Mouse (Mus musculus): ENCODE results near the gene Cxcr6. TPM values are rescaled to one million over a fixed set of nuclear protein-coding genes. Genes with fewer than 3 reads are reported as not detected.

The Cxcr6 gene
- 27.5 TPM for polyA plus RNA-seq (2017; shearing (Covaris generic))

GRCm38 (mm10) chr9:123806267-123806666, at the start of gene Cxcr6:
Cxcr6 (plus strand) TSS chr9:123806475.

DNA sequence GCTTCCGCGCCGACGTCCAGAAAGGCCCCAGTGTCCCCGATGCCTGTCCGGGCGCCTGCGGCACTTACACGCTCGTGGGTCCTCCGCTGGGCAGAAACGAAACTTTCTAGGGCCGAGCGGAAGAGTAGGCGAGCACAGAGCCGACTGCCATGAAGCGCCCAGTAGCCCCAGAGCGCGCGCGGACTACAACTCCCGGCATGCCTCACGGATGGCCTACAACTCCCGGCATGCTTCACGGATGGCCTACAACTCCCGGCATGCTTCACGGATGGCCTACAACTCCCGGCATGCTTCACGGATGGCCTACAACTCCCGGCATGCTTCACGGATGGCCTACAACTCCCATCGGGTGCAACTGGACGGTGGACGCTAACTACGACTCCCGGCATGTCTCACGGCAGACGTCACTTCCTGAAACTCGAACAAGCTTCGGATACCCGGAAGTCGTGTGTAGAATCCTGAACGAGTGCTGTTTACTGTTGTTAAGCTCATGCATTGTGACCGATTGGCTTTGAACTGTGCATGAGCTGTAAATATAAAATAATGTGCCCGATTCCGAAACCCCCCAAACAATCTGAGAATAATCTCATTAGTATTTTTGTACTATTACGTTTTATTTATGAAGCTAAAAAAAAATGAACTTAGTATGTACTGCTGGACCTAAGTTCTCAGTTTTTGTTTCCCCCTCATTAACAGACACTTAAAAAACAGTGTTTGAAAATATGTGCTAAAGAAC, 45.6 kb downstream of the Cxcr6 start, which contains the start of gene Fyco1:
Fyco1 (minus strand) TSS at position 187 of the 736 bp plus-strand sequence.

Other genes with a start within 250 kb of the Cxcr6 start
- gene Slc6a20b, start 173.9 kb upstream of the Cxcr6 start, polyA plus RNA-seq (2017; shearing (Covaris generic)): 0.39 TPM
- gene Ccr9, start 128.0 kb upstream of the Cxcr6 start, polyA plus RNA-seq (2017; shearing (Covaris generic)): 9.5 TPM
- gene Slc6a20a, start 127.6 kb upstream of the Cxcr6 start, polyA plus RNA-seq (2017; shearing (Covaris generic)): 0.15 TPM
- gene Lztfl1, start 88.8 kb upstream of the Cxcr6 start, polyA plus RNA-seq (2017; shearing (Covaris generic)): 45.9 TPM
- 55.2 TPM for gene Fyco1, start 45.4 kb downstream of the Cxcr6 start, polyA plus RNA-seq (2017; shearing (Covaris generic))
- 0.44 TPM for gene Xcr1, start 55.6 kb downstream of the Cxcr6 start, polyA plus RNA-seq (2017; shearing (Covaris generic))
- gene Ccr1, start 162.2 kb downstream of the Cxcr6 start, polyA plus RNA-seq (2017; shearing (Covaris generic)): 0.26 TPM
- gene Ccr1l1, start 171.9 kb downstream of the Cxcr6 start, polyA plus RNA-seq (2017; shearing (Covaris generic)): not detected
- 3.0 TPM for gene Ccr3, start 215.5 kb downstream of the Cxcr6 start, polyA plus RNA-seq (2017; shearing (Covaris generic))